Mouse (Mus musculus): Measurements from ENCODE around the gene Prr5. TPM values are rescaled to one million over a fixed set of nuclear protein-coding genes. Genes with fewer than 3 reads are reported as not detected.
"Not testable (repeated sequence)": the region's sequence is repeated elsewhere in the genome, so short reads cannot be mapped to it uniquely, and the experiment has no call there.

Gene Prr5
- polyA plus RNA-seq, 1 experiment from 2014 or later: 11.4 TPM

DNA sequence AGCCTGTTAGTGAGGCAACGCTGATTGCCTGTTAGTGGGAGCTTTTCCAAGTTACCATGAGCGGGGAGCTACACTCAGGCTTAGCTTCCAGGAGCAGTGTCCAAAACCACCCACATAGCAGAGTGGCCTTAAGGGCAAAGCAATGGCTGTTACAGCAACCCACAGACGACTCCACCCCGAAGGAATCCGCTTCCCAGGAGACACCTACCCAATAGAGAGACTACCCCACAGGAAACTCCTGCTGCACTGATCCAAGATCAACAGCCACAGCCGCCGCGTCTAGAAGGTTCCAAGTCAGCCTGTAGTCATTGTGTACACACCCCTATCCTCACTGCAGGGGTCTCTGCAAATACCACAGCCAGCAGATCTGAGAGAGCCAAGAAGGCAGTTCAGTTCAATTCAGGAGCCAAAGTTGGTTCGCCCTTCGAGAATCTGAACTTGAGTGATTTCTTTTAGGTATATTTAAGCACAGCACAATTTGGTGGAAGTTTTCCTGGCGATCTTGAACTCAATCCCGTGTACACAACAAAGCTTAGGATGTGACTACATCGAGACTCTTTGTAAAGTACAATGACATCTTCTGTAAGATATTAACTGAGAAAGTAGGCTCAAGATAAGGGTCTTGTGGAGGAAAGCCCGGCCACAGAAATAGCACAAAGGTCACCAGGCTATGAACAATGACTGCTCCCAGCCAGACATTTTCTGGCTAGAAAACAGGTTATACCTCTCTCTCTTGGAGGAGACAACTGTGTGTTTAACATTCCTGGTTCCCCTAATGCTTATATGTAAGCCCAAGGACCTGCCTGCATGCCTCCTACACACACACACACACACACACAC, 43.4 kb downstream of the Prr5 start:
- WGBS: 73% methylated on average over 14 of the region's 14 CpGs
- DNase-seq (ENCODE audit: low spot score): no peak

DNA sequence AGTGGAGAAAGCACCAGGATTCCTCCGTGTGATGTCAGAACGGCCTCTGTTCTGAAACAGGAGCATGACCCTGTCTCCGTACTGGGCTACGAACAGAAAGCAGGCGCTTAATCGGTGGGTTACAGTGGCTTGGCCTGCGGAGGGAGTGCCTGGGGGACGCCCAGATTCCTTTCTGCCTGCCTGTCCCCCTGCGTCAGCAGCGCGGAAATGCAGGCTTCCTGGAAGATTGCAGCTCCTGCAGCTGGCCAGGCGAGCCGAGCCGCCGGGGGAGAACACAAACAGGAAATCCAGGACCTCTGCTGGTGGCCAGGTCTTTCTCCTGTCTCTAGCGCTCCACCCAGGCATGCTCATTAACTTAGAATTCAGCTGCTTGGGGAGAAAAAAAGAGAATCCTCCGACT, 45.3 kb downstream of the Prr5 start:
- WGBS: under 1% methylated on average over 17 of the region's 17 CpGs
- Histone ChIP-seq H3K9ac (replicated peaks; ENCODE audit: low read length) (peak overlapping the region; percentile 49), H3K9me3 (replicated peaks; ENCODE audit: control insufficient read depth, low read length) (no peaks in the 10 kb centered on the region), H3K27me3 (ENCODE audit: control insufficient read depth, insufficient read depth, low read length) (peaks cover 5% of the 10 kb centered on the region; the same call in 1 of the 2 replicates), H3K4me1 (ENCODE audit: control insufficient read depth, insufficient read depth, low read length) (peaks cover 3% of the 10 kb centered on the region), H3K4me3 (ENCODE audit: low read depth, low read length) (no peak overlapping the region), H3K36me3 (replicated peaks; ENCODE audit: control insufficient read depth, insufficient read depth, low read depth, low read length) (no peaks in the 10 kb centered on the region), H3K27ac (replicated peaks; ENCODE audit: low read depth, low read length) (peak overlapping the region; percentile 54), H3K4me2 (ENCODE audit: low read depth, low read length) (peak overlapping the region; percentile 39)
- DNase-seq (ENCODE audit: low spot score) (peak; percentile 85), ATAC-seq (replicated peaks; ENCODE audit: insufficient number of reproducible peaks, low FRiP score, low TSS enrichment, low read depth) (peak; percentile 71)

More for the DNA sequence above, 43.4 kb downstream of the Prr5 start:
- no peak overlapping the region for H3K27ac ChIP-seq (replicated peaks; ENCODE audit: low read depth, low read length)
- H3K27me3 ChIP-seq (ENCODE audit: control insufficient read depth, insufficient read depth, low read length): no peaks in the 10 kb centered on the region
- H3K4me3 ChIP-seq (ENCODE audit: low read depth, low read length): no peak overlapping the region
- peaks cover 3% of the 10 kb centered on the region; the same call in 1 of the 2 replicates for H3K4me1 ChIP-seq (ENCODE audit: control insufficient read depth, insufficient read depth, low read length)
- ATAC-seq (replicated peaks; ENCODE audit: insufficient number of reproducible peaks, low FRiP score, low TSS enrichment, low read depth): no peak
- H3K9ac ChIP-seq (replicated peaks; ENCODE audit: low read length): no peak overlapping the region
- no peaks in the 10 kb centered on the region for H3K9me3 ChIP-seq (replicated peaks; ENCODE audit: control insufficient read depth, low read length)
- no peaks in the 10 kb centered on the region for H3K36me3 ChIP-seq (replicated peaks; ENCODE audit: control insufficient read depth, insufficient read depth, low read depth, low read length)
- no peak overlapping the region for H3K4me2 ChIP-seq (ENCODE audit: low read depth, low read length)

DNA sequence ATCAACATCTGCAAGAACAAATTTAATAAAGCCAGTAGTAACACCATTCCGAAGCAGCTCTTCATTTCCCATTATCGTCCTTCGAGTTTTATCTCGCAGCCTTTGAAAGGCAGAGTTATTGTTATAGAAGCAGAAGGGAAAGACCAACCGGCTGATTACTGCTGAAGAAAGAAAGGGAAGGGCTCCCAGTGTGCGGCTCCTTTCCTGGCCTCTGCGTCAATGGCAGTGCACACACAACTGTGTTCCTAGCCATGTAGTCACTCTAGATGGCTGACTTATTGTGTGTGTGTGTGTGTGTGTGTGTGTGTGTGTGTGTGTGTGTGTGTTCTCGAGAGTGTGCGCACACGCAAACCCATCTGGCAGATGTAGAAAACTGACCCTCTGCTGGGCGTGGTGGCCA, 45.7 kb downstream of the Prr5 start:
- peaks cover 8% of the 10 kb centered on the region; the same call in 1 of the 2 replicates for H3K27me3 ChIP-seq (ENCODE audit: control insufficient read depth, insufficient read depth, low read length)

DNA sequence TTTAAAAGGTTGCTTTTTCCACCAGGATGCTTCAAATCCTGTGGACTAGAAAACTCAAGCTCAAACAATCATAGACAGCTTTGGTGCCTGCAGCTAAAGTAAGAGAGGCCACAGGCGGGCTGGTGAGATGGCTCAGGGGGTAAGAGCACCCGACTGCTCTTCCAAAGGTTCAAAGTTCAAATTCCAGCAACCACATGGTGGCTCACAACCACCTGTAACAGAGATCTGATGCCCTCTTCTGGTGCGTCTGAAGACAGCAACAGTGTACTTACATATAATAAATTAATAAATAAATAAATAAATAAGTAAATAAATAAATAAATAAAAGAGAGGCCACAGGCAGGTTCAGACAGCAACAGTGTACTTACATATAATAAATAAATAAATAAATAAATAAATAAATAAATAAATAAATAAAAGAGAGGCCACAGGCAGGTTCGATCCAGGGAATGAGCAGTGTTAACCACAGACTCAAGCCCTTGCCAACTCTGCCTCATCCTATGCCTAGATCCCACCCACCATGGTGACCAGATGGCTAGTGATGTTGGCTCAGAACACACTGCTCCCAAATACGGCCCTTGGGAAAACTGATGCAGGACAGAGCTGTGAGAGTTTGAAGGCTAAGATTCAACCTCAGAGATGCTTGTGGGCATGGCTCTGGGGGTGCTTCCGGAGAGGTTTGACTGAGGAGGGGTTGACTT, 48.3 kb downstream of the Prr5 start:
- H3K27me3 ChIP-seq (ENCODE audit: control insufficient read depth, insufficient read depth, low read length): peaks cover 12% of the 10 kb centered on the region; the same call in 1 of the 2 replicates
- not testable (repeated sequence) for H3K4me3 ChIP-seq (ENCODE audit: low read depth, low read length); H3K27ac ChIP-seq (replicated peaks; ENCODE audit: low read depth, low read length); DNase-seq (ENCODE audit: low spot score); ATAC-seq (replicated peaks; ENCODE audit: insufficient number of reproducible peaks, low FRiP score, low TSS enrichment, low read depth); H3K9ac ChIP-seq (replicated peaks; ENCODE audit: low read length); H3K36me3 ChIP-seq (replicated peaks; ENCODE audit: control insufficient read depth, insufficient read depth, low read depth, low read length); H3K9me3 ChIP-seq (replicated peaks; ENCODE audit: control insufficient read depth, low read length); H3K4me2 ChIP-seq (ENCODE audit: low read depth, low read length)
- 58% methylated on average over 6 of the region's 6 CpGs for WGBS
- H3K4me1 ChIP-seq (ENCODE audit: control insufficient read depth, insufficient read depth, low read length): peaks cover 12% of the 10 kb centered on the region

More for the DNA sequence above, 45.7 kb downstream of the Prr5 start:
- H3K36me3 ChIP-seq (replicated peaks; ENCODE audit: control insufficient read depth, insufficient read depth, low read depth, low read length): no peaks in the 10 kb centered on the region
- peak overlapping the region; percentile 39; the same call in 1 of the 2 replicates for H3K4me2 ChIP-seq (ENCODE audit: low read depth, low read length)
- 48% methylated on average over 11 of the region's 11 CpGs for WGBS
- DNase-seq (ENCODE audit: low spot score) (no peak), ATAC-seq (replicated peaks; ENCODE audit: insufficient number of reproducible peaks, low FRiP score, low TSS enrichment, low read depth) (no peak)
- no peak overlapping the region for H3K4me3 ChIP-seq (ENCODE audit: low read depth, low read length)
- H3K9ac ChIP-seq (replicated peaks; ENCODE audit: low read length): peak overlapping the region; percentile 49
- H3K4me1 ChIP-seq (ENCODE audit: control insufficient read depth, insufficient read depth, low read length): peaks cover 7% of the 10 kb centered on the region
- no peaks in the 10 kb centered on the region for H3K9me3 ChIP-seq (replicated peaks; ENCODE audit: control insufficient read depth, low read length)
- H3K27ac ChIP-seq (replicated peaks; ENCODE audit: low read depth, low read length): no peak overlapping the region; the same call in 1 of the 2 replicates

DNA sequence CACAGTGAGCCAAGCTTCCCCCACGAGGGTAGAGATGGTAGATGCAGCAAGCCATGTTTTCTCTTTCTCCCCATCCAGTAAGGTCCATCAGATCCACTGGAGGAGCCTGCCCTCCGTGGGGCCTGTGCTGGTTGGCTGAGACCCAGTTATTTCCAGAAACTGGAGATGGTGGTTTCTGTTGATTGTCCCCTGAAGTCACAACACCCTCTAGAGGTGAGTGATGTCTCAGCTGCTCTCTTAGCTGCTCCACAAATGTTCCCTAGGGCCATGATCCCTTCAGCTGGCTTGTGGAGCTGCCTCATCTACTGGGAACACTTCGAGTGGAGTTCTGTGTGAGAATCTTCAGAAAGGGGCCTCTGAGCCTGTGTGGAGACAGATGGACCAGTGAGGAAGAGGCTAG, 49.4 kb downstream of the Prr5 start:
- Histone ChIP-seq H3K4me1 (ENCODE audit: control insufficient read depth, insufficient read depth, low read length) (peaks cover 12% of the 10 kb centered on the region), H3K4me2 (ENCODE audit: low read depth, low read length) (no peak overlapping the region), H3K36me3 (replicated peaks; ENCODE audit: control insufficient read depth, insufficient read depth, low read depth, low read length) (no peaks in the 10 kb centered on the region), H3K4me3 (ENCODE audit: low read depth, low read length) (no peak overlapping the region), H3K27me3 (ENCODE audit: control insufficient read depth, insufficient read depth, low read length) (peaks cover 12% of the 10 kb centered on the region; the same call in 1 of the 2 replicates), H3K27ac (replicated peaks; ENCODE audit: low read depth, low read length) (no peak overlapping the region), H3K9me3 (replicated peaks; ENCODE audit: control insufficient read depth, low read length) (no peaks in the 10 kb centered on the region), H3K9ac (replicated peaks; ENCODE audit: low read length) (no peak overlapping the region)
- no peak for ATAC-seq (replicated peaks; ENCODE audit: insufficient number of reproducible peaks, low FRiP score, low TSS enrichment, low read depth)
- 45% methylated on average over 3 of the region's 3 CpGs for WGBS
- DNase-seq (ENCODE audit: low spot score): no peak

DNA sequence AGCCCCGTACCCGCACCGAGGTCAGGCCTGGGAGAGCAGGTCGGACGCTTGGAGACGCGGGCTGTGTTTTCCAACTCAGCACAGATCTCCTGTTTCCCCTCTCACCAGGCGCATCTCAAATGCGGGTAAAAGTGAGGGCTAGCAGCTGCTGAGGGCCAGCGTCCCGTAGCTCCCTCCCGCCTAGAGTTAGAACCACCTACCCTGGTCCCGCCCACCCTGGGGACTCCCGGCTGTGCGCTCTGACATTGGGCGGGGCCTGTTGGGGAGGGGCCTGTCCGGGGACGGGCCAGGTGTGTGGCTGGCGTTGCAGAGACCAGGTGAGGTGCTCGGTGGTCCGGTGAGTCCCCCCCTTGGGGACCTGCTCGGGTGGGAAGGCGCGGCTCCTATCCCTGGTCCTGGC, 50.4 kb downstream of the Prr5 start, which contains the start of gene Arhgap8:
Arhgap8 (plus strand) TSS at position 262 of the 400 bp plus-strand sequence.
- Histone ChIP-seq H3K36me3 (replicated peaks; ENCODE audit: control insufficient read depth, insufficient read depth, low read depth, low read length) (no peaks in the 10 kb centered on the region), H3K27me3 (ENCODE audit: control insufficient read depth, insufficient read depth, low read length) (peaks cover 12% of the 10 kb centered on the region; the same call in 1 of the 2 replicates), H3K4me1 (ENCODE audit: control insufficient read depth, insufficient read depth, low read length) (peaks cover 10% of the 10 kb centered on the region), H3K9ac (replicated peaks; ENCODE audit: low read length) (peak within 1 kb of the TSS; percentile 18), H3K4me3 (ENCODE audit: low read depth, low read length) (peak within 1 kb of the TSS; percentile 27), H3K9me3 (replicated peaks; ENCODE audit: control insufficient read depth, low read length) (no peaks in the 10 kb centered on the region), H3K27ac (replicated peaks; ENCODE audit: low read depth, low read length) (no peak within 1 kb of the TSS), H3K4me2 (ENCODE audit: low read depth, low read length) (peak within 1 kb of the TSS; percentile 71)
- WGBS: 1% methylated on average over 24 of the region's 24 CpGs
- ATAC-seq (replicated peaks; ENCODE audit: insufficient number of reproducible peaks, low FRiP score, low TSS enrichment, low read depth): 0 out of 2 replicates have a peak, but pooled peaks have one; percentile 31
- DNase-seq (ENCODE audit: low spot score): peak; percentile 52

DNA sequence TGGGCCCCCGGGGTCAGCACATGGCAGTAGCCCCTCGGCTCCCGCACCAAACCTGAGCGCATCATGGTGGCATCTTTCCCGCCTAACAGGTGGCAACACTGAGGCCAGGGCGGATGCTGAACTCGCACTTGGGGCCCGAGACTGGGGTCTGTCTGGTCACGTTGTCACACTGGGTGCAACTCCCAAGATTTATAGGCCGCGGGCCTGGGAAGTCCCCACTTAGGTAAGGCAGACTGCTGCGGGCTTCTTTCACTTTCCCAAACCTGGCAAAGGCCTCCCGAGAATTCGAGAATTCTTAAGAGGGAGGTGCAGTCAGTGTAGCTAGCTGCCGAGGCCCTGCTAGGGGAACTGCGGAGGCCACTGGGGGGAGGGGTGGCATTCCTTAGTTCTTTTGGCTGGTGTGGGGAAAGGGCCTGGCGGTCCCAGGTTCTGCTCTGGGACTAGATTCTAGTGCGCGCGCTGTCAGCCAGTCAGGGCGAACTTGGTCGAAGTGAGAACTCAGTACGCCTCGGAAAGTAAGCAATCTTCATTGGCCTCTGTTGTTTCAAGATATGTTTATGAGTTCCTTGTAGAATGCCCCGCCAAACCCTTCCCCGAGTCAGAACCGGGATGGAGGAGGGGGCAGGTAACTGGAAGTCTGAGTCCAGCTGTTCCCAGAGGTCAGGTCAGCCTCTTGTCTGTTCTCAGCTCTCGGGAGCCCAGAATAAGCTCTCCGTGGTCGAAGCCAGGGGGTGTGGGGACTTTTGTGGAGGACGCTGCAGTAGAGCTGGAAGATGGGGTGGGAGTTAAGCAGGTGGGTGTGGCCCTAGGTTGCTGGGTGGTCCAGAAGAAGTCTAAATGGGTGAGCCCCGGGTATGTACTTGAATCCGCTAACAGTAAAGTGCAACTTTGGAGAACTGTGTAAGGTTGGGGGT, 51.1 kb downstream of the Prr5 start:
- peaks cover 10% of the 10 kb centered on the region for H3K4me1 ChIP-seq (ENCODE audit: control insufficient read depth, insufficient read depth, low read length)
- WGBS: 4% methylated on average over 33 of the region's 33 CpGs
- peak overlapping the region; percentile 71 for H3K4me2 ChIP-seq (ENCODE audit: low read depth, low read length)
- ATAC-seq (replicated peaks; ENCODE audit: insufficient number of reproducible peaks, low FRiP score, low TSS enrichment, low read depth) (no peak; the same call in 1 of the 2 replicates), DNase-seq (ENCODE audit: low spot score) (peak; percentile 68)
- no peak overlapping the region for H3K27ac ChIP-seq (replicated peaks; ENCODE audit: low read depth, low read length)
- H3K27me3 ChIP-seq (ENCODE audit: control insufficient read depth, insufficient read depth, low read length): peaks cover 12% of the 10 kb centered on the region; the same call in 1 of the 2 replicates
- no peaks in the 10 kb centered on the region for H3K36me3 ChIP-seq (replicated peaks; ENCODE audit: control insufficient read depth, insufficient read depth, low read depth, low read length)
- H3K9ac ChIP-seq (replicated peaks; ENCODE audit: low read length): peak overlapping the region; percentile 18
- H3K9me3 ChIP-seq (replicated peaks; ENCODE audit: control insufficient read depth, low read length): no peaks in the 10 kb centered on the region
- H3K4me3 ChIP-seq (ENCODE audit: low read depth, low read length): peak overlapping the region; percentile 27

Data from embryonic facial prominence, embryonic 11.5 days (tissue).